Mouse (Mus musculus) CH12.LX (cell line): Measurements from ENCODE around the gene Pcnt. TPM values are rescaled to one million over a fixed set of nuclear protein-coding genes. Genes with fewer than 3 reads are reported as not detected.
A peak's percentile ranks its signal among the peaks of the same experiment; 100 is the strongest.

Source experiments
- DNase-seq: peaks from one replicate; pipeline ENCODE4 v3.0.0-alpha.2; 2013; ENCODE audit errors: extremely low read depth
- H3K27ac ChIP-seq: 2 replicates; pipeline ENCODE4 v1.5.1; 2012; ENCODE audit warnings: low read depth, mild to moderate bottlenecking, control low read depth, moderate library complexity; ENCODE audit not compliant: insufficient read depth
- H3K27me3 ChIP-seq: replicated peaks from 2 replicates; pipeline ENCODE3; 2012; ENCODE audit warnings: inconsistent platforms
- H3K36me3 ChIP-seq, 2 experiments: replicated peaks in 1 of 2; 2 replicates each; pipeline versions ENCODE3 to v1.6.1; 2012; ENCODE audit warnings: inconsistent platforms in 1 of 2, low read length in 1 of 2, mild to moderate bottlenecking in 1 of 2, mixed read lengths in 1 of 2, moderate library complexity in 1 of 2; ENCODE audit not compliant: control insufficient read depth in 1 of 2, insufficient read depth in 1 of 2
- H3K4me1 ChIP-seq, 2 experiments: 2 replicates each; pipeline ENCODE4 v1.6.1; 2012; ENCODE audit warnings: inconsistent platforms in 1 of 2, moderate library complexity in 1 of 2; ENCODE audit not compliant: insufficient read depth in 2 of 2, control insufficient read depth in 1 of 2
- H3K4me2 ChIP-seq: 2 replicates; pipeline ENCODE4 v1.6.1; 2012; ENCODE audit warnings: low read depth, mild to moderate bottlenecking, control low read depth; ENCODE audit not compliant: poor library complexity, insufficient read depth, severe bottlenecking
- H3K4me3 ChIP-seq, 3 experiments: fragments of 150-350 bp in 1 of 3; sonication (generic) in 1 of 3; replicated peaks in 1 of 3; 2 replicates each; pipeline versions ENCODE3 to v1.5.1; 2011 to 2012; ENCODE audit warnings: low read depth in 2 of 3, low read length in 2 of 3, mild to moderate bottlenecking in 2 of 3, moderate library complexity in 2 of 3, control low read depth in 1 of 3, improper control_type of control experiment in 1 of 3, inconsistent platforms in 1 of 3, mixed read lengths in 1 of 3; ENCODE audit not compliant: poor library complexity in 1 of 3
- H3K79me2 ChIP-seq: replicated peaks from 2 replicates; pipeline ENCODE4 v1.6.1; 2012; ENCODE audit warnings: mild to moderate bottlenecking, moderate library complexity; ENCODE audit not compliant: control insufficient read depth, poor library complexity, insufficient read depth, severe bottlenecking; ENCODE audit errors: extremely low read depth
- H3K9ac ChIP-seq: 2 replicates; pipeline ENCODE4 v1.6.1; 2012; ENCODE audit warnings: low read depth, mild to moderate bottlenecking, control low read depth, moderate library complexity; ENCODE audit not compliant: insufficient read depth
- H3K9me3 ChIP-seq: replicated peaks from 2 replicates; pipeline ENCODE3; 2012; ENCODE audit warnings: low read length, inconsistent platforms, mixed read lengths
- BHLHE40 ChIP-seq: IDR thresholded peaks from 2 replicates; pipeline ENCODE4 v1.6.1; 2011; ENCODE audit warnings: mild to moderate bottlenecking, low read depth, low read length, improper control_type of control experiment
- CHD1 ChIP-seq: IDR thresholded peaks from 2 replicates; pipeline ENCODE4 v1.6.1; 2012; ENCODE audit warnings: low read depth, low read length, improper control_type of control experiment, inconsistent platforms
- CHD2 ChIP-seq: IDR thresholded peaks from 2 replicates; pipeline ENCODE4 v1.6.1; 2011; ENCODE audit warnings: low read length, improper control_type of control experiment
- CTCF ChIP-seq, 2 experiments: IDR thresholded peaks in 1 of 2; conservative IDR thresholded peaks in 1 of 2; 2 replicates each; pipeline ENCODE4 v1.5.1; 2011 to 2012; ENCODE audit warnings: low read depth in 2 of 2, low read length in 2 of 2, improper control_type of control experiment in 1 of 2, inconsistent platforms in 1 of 2, mild to moderate bottlenecking in 1 of 2, moderate library complexity in 1 of 2
- E2F4 ChIP-seq: IDR thresholded peaks from 2 replicates; pipeline ENCODE4 v1.6.1; 2011; ENCODE audit warnings: low read depth, low read length, improper control_type of control experiment; ENCODE audit not compliant: insufficient replicate concordance
- HCFC1 ChIP-seq: IDR thresholded peaks from 2 replicates; pipeline ENCODE4 v1.6.1; 2012; ENCODE audit warnings: low read depth, mild to moderate bottlenecking, inconsistent platforms, low read length, improper control_type of control experiment
- IRF4 ChIP-seq: IDR thresholded peaks from 2 replicates; pipeline ENCODE4 v1.6.1; 2014; ENCODE audit warnings: low read depth, mild to moderate bottlenecking, inconsistent platforms, low read length, improper control_type of control experiment
- JUND ChIP-seq: conservative IDR thresholded peaks from 2 replicates; pipeline ENCODE4 v1.6.1; 2011; ENCODE audit warnings: low read depth, low read length, improper control_type of control experiment
- MAFK ChIP-seq: IDR thresholded peaks from 2 replicates; pipeline ENCODE4 v1.6.1; 2011; ENCODE audit warnings: low read length, improper control_type of control experiment; ENCODE audit not compliant: insufficient replicate concordance
- MAZ ChIP-seq: IDR thresholded peaks from 2 replicates; pipeline ENCODE4 v1.6.1; 2012; ENCODE audit warnings: low read depth, mild to moderate bottlenecking, inconsistent platforms, low read length, improper control_type of control experiment, moderate library complexity
- MYC ChIP-seq: IDR thresholded peaks from 2 replicates; pipeline ENCODE4 v1.6.1; 2011; ENCODE audit warnings: low read depth, mild to moderate bottlenecking, improper control_type of control experiment, low read length
- NELFE ChIP-seq: IDR thresholded peaks from 2 replicates; pipeline ENCODE4 v1.6.1; 2011; ENCODE audit warnings: low read depth, low read length, improper control_type of control experiment
- PAX5 ChIP-seq: IDR thresholded peaks from 2 replicates; pipeline ENCODE4 v1.6.1; 2012; ENCODE audit warnings: low read length, inconsistent platforms, mixed read lengths
- POLR2A ChIP-seq: IDR thresholded peaks from 2 replicates; pipeline ENCODE4 v1.6.1; 2011; ENCODE audit warnings: low read depth, mild to moderate bottlenecking, improper control_type of control experiment, low read length
- POLR2AphosphoS2 ChIP-seq: IDR thresholded peaks from 2 replicates; pipeline ENCODE4 v1.6.1; 2011; ENCODE audit warnings: low read depth, low read length, improper control_type of control experiment
- RAD21 ChIP-seq: IDR thresholded peaks from 2 replicates; pipeline ENCODE4 v1.6.1; 2011; ENCODE audit warnings: low read depth, mild to moderate bottlenecking, low read length, improper control_type of control experiment, moderate library complexity
- SMC3 ChIP-seq: IDR thresholded peaks from 2 replicates; pipeline ENCODE4 v1.6.1; 2011; ENCODE audit warnings: low read depth, low read length, improper control_type of control experiment
- TCF12 ChIP-seq: IDR thresholded peaks from 2 replicates; pipeline ENCODE4 v1.6.1; 2014; ENCODE audit warnings: low read depth, mild to moderate bottlenecking, inconsistent platforms, low read length, improper control_type of control experiment
- ZC3H11A ChIP-seq: IDR thresholded peaks from 2 replicates; pipeline ENCODE4 v1.6.1; 2012; ENCODE audit warnings: low read depth, mild to moderate bottlenecking, inconsistent platforms, low read length, improper control_type of control experiment
- ZKSCAN1 ChIP-seq: IDR thresholded peaks from 2 replicates; pipeline ENCODE4 v1.6.1; 2012; ENCODE audit warnings: low read depth, inconsistent platforms, low read length, improper control_type of control experiment, borderline replicate concordance
- ZMIZ1 ChIP-seq: IDR thresholded peaks from 2 replicates; pipeline ENCODE4 v1.6.1; 2012; ENCODE audit warnings: low read depth, mild to moderate bottlenecking, inconsistent platforms, low read length, improper control_type of control experiment
- ZNF384 ChIP-seq: IDR thresholded peaks from 2 replicates; pipeline ENCODE4 v1.6.1; 2012; ENCODE audit warnings: low read depth, low read length, improper control_type of control experiment, inconsistent platforms
- dilution Hi-C: fragments of 300-500 bp; cut with MboI; formaldehyde crosslinking; loops from 2 replicates; pipeline ENCODE4 v1.14.3; 2020; ENCODE audit warnings: low sequenced_read_pairs; ENCODE audit not compliant: extremely low pct_unique_long_range_greater_than_20kb, extremely low pct_ligation_motif_present
- in situ Hi-C: fragments of 300-500 bp; cut with MboI; formaldehyde crosslinking; loops from 3 replicates; pipeline ENCODE4 v1.14.3; 2019; ENCODE audit warnings: low sequenced_read_pairs, low pct_ligation_motif_present, low pct_unique_long_range_greater_than_20kb, mixed read lengths
- polyA plus RNA-seq: library from polyadenylated mRNA; unstranded; fragments of >175 nt; gene quantifications from 2 replicates; pipeline ENCODE4 v1.2.1, GENCODE M21; 2012; ENCODE audit warnings: low read depth; ENCODE audit not compliant: insufficient read length
- total RNA-seq, 2 experiments: library from RNA; depleted of rRNA; stranded (reverse); fragments of 300-350 nt in 1 of 2; fragments of >200 nt in 1 of 2; gene quantifications; 2 replicates each; pipeline ENCODE4 v1.2.3; 2012 to 2014

The Pcnt gene
- total and polyA plus RNA-seq, 3 experiments: 22.2 to 30.2 (median 29.1) TPM

GRCm38 (mm10) chr10:76328574-76328973 lies 114.0 kb downstream of the Pcnt start:
- Histone ChIP-seq H3K79me2 (no peaks in the 10 kb centered on the region), H3K9me3 (no peaks in the 10 kb centered on the region), H3K4me3 (no peak overlapping the region), H3K4me1 (peaks cover 0 to 13% of the 10 kb centered on the region in 2 experiments; a peak in 2 of 4 replicates), H3K9ac (no peak overlapping the region), H3K36me3 (no peaks in the 10 kb centered on the region), H3K4me2 (no peak overlapping the region), H3K27me3 (no peaks in the 10 kb centered on the region), H3K27ac (no peak overlapping the region)
- in situ Hi-C loops (no loop called here), dilution Hi-C loops (no loop called here)
- DNase-seq: no peak
- no peak for TF ChIP-seq CHD2
- no peak for TF ChIP-seq ZKSCAN1
- no peak for TF ChIP-seq IRF4

GRCm38 (mm10) chr10:76326304-76327006 lies 116.1 kb downstream of the Pcnt start:
- H3K4me2 ChIP-seq: no peak overlapping the region
- H3K9ac ChIP-seq: no peak overlapping the region
- TF ChIP-seq CTCF (conservative IDR thresholded peaks at IDR 0.05 in 1 of 2, IDR thresholded peaks at IDR 0.05 in 1 of 2; ENCODE audit: low read depth in 2 of 2, low read length in 2 of 2) (peak in 1 of 2 experiments; percentile 75; a peak in 3 of 4 replicates), SMC3 (peak; percentile 53), RAD21 (peak; percentile 71), MAZ (no peak)
- no peak overlapping the region for H3K4me3 ChIP-seq
- dilution Hi-C loops (no loop called here), in situ Hi-C loops (no loop called here)
- no peaks in the 10 kb centered on the region for H3K9me3 ChIP-seq
- DNase-seq: peak; percentile 42
- H3K27ac ChIP-seq: no peak overlapping the region
- H3K79me2 ChIP-seq: no peaks in the 10 kb centered on the region
- peaks cover 0 to 11% of the 10 kb centered on the region in 2 experiments; a peak in 2 of 4 replicates for H3K4me1 ChIP-seq
- no peaks in the 10 kb centered on the region for H3K36me3 ChIP-seq
- H3K27me3 ChIP-seq: no peaks in the 10 kb centered on the region

- H3K4me1 ChIP-seq: peaks cover 0 to 12% of the 10 kb centered on the region in 2 experiments; a peak in 1 of 4 replicates
- TF ChIP-seq TCF12 (no peak), POLR2AphosphoS2 (no peak), ZMIZ1 (no peak), BHLHE40 (no peak), IRF4 (no peak), NELFE (no peak), MAFK (no peak), CTCF (conservative IDR thresholded peaks at IDR 0.05 in 1 of 2, IDR thresholded peaks at IDR 0.05 in 1 of 2; ENCODE audit: low read depth in 2 of 2, low read length in 2 of 2) (no peak), RAD21 (no peak), JUND (no peak), E2F4 (no peak), CHD2 (no peak), ZC3H11A (no peak), HCFC1 (no peak), PAX5 (no peak), CHD1 (no peak), ZNF384 (no peak), POLR2A (no peak), MYC (no peak)
- no peaks in the 10 kb centered on the region for H3K79me2 ChIP-seq
- no peaks in the 10 kb centered on the region for H3K27me3 ChIP-seq
- DNase-seq: no peak
- H3K27ac ChIP-seq: no peak overlapping the region
- peaks cover 0 to 18% of the 10 kb centered on the region in 2 experiments for H3K36me3 ChIP-seq
- no peak overlapping the region for H3K4me2 ChIP-seq
- in situ Hi-C loops (no loop called here), dilution Hi-C loops (no loop called here)
- H3K9ac ChIP-seq: no peak overlapping the region
- H3K9me3 ChIP-seq: no peaks in the 10 kb centered on the region
- H3K4me3 ChIP-seq: no peak overlapping the region
Measured at GRCm38 (mm10) chr10:76317623-76318022, 125.0 kb downstream of the Pcnt start.
